Mouse (Mus musculus) regulatory T cell (primary cell): Measurements from ENCODE around the gene Atxn2l.

Experiments
- in situ Hi-C: fragments of 300-600 bp; cut with MboI, MseI; formaldehyde crosslinking; loops from one replicate; pipeline ENCODE4 v1.15.1; 2025; ENCODE audit warnings: high pct_unique_total_duplicates

Gene Atxn2l

GRCm38 (mm10) chr7:126464121-126464520 lies 39.1 kb downstream of the Atxn2l start:
- in situ Hi-C loops, result no loop called here

GRCm38 (mm10) chr7:126463547-126463946 lies 39.7 kb downstream of the Atxn2l start:
- in situ Hi-C loops, result no loop called here

GRCm38 (mm10) chr7:126463004-126463403 lies 40.2 kb downstream of the Atxn2l start, which contains the start of gene Atp2a1:
Gene Atp2a1 (minus strand): TSS chr7:126463108.
- in situ Hi-C loops, result no loop called here

- in situ Hi-C loops, result no loop called here
Observed at GRCm38 (mm10) chr7:126461626-126462025, 41.6 kb downstream of the Atxn2l start.

DNA sequence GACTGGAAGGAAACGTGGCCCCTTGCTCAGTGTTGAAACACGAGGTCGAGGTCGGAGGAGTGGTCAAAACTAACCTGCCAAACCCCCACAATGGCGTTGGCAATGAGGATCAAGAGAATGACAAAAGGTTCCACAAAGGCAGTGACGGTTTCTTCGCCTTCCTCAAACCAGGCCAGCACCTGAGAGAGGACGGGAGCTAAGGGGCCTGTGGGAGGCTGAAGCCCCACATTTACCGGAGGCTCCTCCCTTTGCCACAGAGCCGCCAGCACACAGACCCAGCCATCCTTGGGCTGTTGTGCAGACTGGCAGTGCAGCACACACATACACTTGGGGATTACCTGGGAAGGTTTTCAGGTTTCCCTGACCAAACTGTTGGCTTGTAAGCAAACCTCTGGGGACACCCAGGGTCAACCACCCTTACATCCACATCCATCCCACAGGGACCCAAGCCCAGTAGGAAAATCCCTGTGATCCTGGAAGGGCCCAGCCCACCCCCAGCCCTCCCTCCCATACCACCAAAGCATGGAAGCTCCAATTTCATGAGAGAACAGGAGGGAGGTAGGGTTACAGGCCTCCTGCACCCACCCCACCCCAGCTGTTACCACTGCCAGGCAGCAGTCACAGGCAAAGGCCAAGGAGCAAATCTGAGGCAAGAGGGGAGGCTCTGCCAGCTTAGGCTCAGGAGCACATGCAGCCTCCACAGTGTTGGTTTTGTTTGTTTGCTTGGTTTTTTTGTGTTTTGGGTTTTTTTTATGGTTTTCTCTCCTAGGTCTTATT lies 42.4 kb downstream of the Atxn2l start:
- in situ Hi-C loops, result no loop called here

GRCm38 (mm10) chr7:126458844-126459618 lies 44.2 kb downstream of the Atxn2l start:
- in situ Hi-C loops, result no loop called here

GRCm38 (mm10) chr7:126458225-126458624 lies 45.0 kb downstream of the Atxn2l start:
- in situ Hi-C loops, result no loop called here

DNA sequence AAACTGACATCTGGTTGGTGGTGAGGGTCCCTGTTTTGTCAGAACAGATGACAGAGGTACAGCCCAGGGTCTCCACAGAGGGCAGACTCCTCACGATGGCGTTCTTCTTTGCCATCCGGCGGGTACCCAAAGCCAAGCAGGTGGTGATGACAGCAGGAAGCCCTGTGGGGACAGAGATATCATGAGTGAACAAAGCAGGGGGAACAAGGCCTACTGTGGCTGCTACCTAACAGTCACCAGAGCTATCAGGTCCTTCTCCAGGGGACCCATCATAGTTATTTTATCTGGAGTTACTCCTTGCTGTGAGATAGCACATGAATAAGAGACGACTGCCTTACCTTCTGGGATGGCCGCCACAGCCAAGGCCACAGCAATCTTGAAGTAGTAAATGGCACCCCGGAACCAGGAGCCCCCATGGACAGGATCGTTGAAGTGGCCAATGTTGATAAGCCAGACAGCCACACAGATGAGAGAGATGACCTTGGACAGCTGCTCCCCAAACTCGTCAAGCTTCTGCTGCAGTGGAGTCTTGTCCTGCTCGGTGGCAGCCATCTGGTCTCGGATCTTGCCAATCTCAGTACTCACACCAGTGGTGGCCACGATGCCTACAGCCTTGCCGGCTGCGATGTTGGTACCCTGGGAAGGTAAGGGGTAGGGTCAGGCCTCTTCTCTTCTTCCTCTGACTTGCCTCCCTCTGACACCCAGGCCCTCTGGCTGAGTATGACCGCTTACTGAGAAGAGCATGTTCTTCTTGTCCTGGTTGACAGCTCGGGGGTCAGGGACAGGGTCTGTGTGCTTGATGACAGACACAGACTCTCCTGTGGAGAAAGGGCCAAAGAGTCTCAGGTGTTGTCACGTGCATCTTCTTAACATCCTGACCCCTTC lies 46.6 kb downstream of the Atxn2l start:
- in situ Hi-C loops, result no loop called here

GRCm38 (mm10) chr7:126455242-126455641 lies 48.0 kb downstream of the Atxn2l start:
- in situ Hi-C loops, result no loop called here

- in situ Hi-C loops, result no loop called here
Observed at GRCm38 (mm10) chr7:126453861-126454260, 49.4 kb downstream of the Atxn2l start.

- in situ Hi-C loops, result no loop called here
Observed at GRCm38 (mm10) chr7:126452244-126452643, 51.0 kb downstream of the Atxn2l start.

GRCm38 (mm10) chr7:126450641-126451040 lies 52.6 kb downstream of the Atxn2l start:
- in situ Hi-C loops, result no loop called here

GRCm38 (mm10) chr7:126449991-126450390 lies 53.2 kb downstream of the Atxn2l start:
- in situ Hi-C loops, result no loop called here

- in situ Hi-C loops, result no loop called here
Observed at GRCm38 (mm10) chr7:126448481-126448880, 54.8 kb downstream of the Atxn2l start.

GRCm38 (mm10) chr7:126446217-126446616 lies 57.0 kb downstream of the Atxn2l start:
- in situ Hi-C loops, result no loop called here

GRCm38 (mm10) chr7:126445104-126445815 lies 58.0 kb downstream of the Atxn2l start:
- in situ Hi-C loops, result no loop called here

GRCm38 (mm10) chr7:126444536-126444935 lies 58.7 kb downstream of the Atxn2l start:
- in situ Hi-C loops, result no loop called here

DNA sequence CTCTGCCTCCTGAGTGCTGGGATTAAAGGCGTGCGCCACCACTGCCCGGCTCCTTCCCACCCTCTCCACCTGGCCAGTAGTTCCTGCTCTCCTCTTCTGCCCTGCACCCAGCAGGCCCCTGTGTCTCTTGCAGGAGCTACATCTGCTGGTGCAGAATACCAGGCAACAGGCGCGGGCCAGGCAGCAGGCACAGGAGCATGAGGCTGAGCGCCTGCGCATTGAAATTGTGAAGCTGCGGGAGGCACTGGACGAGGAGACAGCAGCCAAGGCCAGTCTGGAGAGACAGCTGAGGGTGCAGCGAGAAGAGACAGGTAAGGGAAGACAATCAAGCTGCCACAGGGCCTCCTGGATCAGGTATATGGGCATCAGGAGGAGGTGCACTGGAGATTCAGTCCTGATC lies 59.2 kb downstream of the Atxn2l start:
- in situ Hi-C loops, result no loop called here
